Mouse (Mus musculus): ENCODE data around the gene Fxyd3.

Gene Fxyd3

GRCm38 (mm10) chr7:31049846-31050281, 26.6 kb downstream of the Fxyd3 start:
- no peak for DNase-seq (ENCODE audit: low read depth, low spot score)

- DNase-seq (ENCODE audit: low read depth, low spot score): no peak
These were observed 27.2 kb downstream of the Fxyd3 start for GRCm38 (mm10) chr7:31049135-31049845.

GRCm38 (mm10) chr7:31042431-31042910, 34.0 kb downstream of the Fxyd3 start, which contains the start of gene Fxyd5:
Fxyd5 (minus strand) TSS chr7:31042481.
- DNase-seq (ENCODE audit: low read depth, low spot score): no peak

- DNase-seq (ENCODE audit: low read depth, low spot score): peak; percentile 34
These were observed 34.7 kb downstream of the Fxyd3 start for GRCm38 (mm10) chr7:31041662-31042315.

- DNase-seq (ENCODE audit: low read depth, low spot score): no peak
These were observed 35.5 kb downstream of the Fxyd3 start for GRCm38 (mm10) chr7:31041023-31041407.

- no peak for DNase-seq (ENCODE audit: low read depth, low spot score)
These were observed 36.1 kb downstream of the Fxyd3 start for GRCm38 (mm10) chr7:31040281-31041022.

GRCm38 (mm10) chr7:31039011-31039410, 37.5 kb downstream of the Fxyd3 start:
- DNase-seq (ENCODE audit: low read depth, low spot score): no peak

GRCm38 (mm10) chr7:31037675-31038074, 38.8 kb downstream of the Fxyd3 start:
- peak; percentile 59 for DNase-seq (ENCODE audit: low read depth, low spot score)

- DNase-seq (ENCODE audit: low read depth, low spot score): peak; percentile 95
These were observed 39.6 kb downstream of the Fxyd3 start for GRCm38 (mm10) chr7:31036917-31037316.

- DNase-seq (ENCODE audit: low read depth, low spot score): no peak
These were observed 41.2 kb downstream of the Fxyd3 start for GRCm38 (mm10) chr7:31035291-31035690.

GRCm38 (mm10) chr7:31034789-31035188, 41.7 kb downstream of the Fxyd3 start:
- peak; percentile 53 for DNase-seq (ENCODE audit: low read depth, low spot score)

GRCm38 (mm10) chr7:31033409-31034165, 42.9 kb downstream of the Fxyd3 start:
- DNase-seq (ENCODE audit: low read depth, low spot score): peak; percentile 75

- no peak for DNase-seq (ENCODE audit: low read depth, low spot score)
These were observed 44.8 kb downstream of the Fxyd3 start for GRCm38 (mm10) chr7:31031731-31032130.

- peak; percentile 43 for DNase-seq (ENCODE audit: low read depth, low spot score)
These were observed 45.8 kb downstream of the Fxyd3 start for GRCm38 (mm10) chr7:31030717-31031116.

- no peak for DNase-seq (ENCODE audit: low read depth, low spot score)
These were observed 47.9 kb downstream of the Fxyd3 start for GRCm38 (mm10) chr7:31028609-31029008.

Measured in A20 (cell line).